Mouse (Mus musculus) ovary, postnatal 10 days (tissue): ENCODE results near the gene Calml3.

Experiments used
- DNase-seq: peaks from one replicate; pipeline ENCODE4 v3.0.0; 2022; ENCODE audit warnings: low spot score

Gene Calml3

GRCm38 (mm10) chr13:3779575-3780226 is 24.4 kb downstream of the Calml3 start:
- DNase-seq = no peak

DNA sequence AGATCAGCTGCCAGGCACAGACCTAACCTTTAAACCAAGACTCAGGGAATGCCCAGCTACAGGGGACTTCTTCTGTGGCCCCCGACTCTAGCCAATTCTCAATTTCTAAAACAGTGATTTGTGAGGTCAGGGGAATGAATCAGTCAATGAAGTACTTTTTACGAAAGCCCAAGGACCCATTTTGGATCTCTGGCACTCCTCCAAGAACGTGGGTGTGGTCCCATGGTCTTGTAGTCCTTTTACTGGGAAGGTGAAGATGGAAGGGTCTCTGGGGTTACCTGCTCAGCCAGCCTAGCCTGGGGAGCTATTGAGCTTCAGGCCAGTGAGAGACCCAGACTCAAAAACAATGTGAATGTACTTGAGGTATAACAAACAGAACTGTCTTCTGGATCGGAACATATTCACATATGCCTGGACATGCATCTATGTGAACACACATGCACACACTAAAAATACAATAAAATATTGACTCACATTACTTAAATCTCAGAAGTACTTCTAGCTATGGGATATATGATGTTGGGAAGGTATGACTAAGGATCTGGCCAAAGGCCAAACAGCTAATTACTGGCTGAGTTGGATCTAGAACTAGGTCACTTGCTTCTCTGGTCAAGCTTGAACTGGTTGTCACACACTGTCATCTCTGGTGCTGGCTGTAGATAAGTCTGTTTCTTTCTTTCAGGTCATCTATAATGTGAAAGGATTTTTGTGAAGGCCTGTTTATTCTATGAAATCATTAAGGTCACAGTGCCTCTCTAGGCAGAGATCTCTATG is 25.3 kb downstream of the Calml3 start:
- no peak for DNase-seq

DNA sequence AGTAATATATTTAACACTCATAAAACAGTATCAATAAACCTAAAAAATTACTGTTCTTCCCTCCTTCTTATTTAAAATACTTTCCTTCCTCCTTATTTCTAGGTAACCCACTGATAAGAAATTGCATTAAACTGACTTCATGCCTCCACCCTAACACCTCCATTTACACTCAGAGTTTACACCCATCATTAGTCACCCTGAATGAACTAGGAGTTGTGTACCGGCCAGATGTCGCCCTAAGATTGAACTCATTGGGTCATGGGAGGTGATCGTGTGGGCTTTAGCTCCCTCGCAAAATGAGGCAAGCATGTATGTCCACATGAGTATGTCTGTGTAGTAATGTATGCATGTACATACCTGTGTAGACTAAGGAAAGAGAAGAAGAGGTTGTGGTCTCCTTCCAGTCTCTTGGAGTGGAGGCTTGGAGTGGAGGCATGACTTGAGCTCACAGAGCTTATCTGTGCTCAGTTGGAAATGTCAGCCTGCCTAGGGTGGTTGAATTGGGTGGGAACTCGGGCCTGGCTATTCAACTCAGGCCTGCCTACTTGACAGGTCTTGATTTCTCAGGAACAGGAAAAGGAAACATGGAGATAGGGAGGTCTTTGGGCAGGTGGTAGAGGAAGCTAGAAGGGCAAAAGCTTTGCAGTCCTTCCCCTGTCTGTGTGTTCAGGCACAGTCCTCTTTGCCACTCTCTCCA is 26.8 kb downstream of the Calml3 start:
- no peak for DNase-seq

DNA sequence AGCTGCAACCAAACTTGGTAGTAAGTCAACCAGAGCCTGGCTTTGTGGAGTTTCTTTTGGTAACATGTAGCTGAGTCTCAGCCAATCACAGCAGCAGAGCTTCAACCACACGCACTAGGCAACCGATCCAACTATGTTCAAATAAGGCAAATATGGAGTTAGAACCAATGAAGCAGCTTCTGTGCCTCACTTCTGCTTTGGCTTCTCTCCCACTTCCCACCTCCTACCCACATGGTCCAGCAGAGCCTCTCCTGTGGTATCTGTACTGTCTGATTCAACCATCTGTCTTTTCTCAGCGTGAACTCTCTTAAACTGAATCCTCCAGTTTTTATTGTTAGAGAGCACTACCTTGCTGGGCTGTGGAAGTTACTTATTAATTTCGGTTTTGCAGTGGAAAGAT is 27.7 kb downstream of the Calml3 start:
- DNase-seq = no peak

DNA sequence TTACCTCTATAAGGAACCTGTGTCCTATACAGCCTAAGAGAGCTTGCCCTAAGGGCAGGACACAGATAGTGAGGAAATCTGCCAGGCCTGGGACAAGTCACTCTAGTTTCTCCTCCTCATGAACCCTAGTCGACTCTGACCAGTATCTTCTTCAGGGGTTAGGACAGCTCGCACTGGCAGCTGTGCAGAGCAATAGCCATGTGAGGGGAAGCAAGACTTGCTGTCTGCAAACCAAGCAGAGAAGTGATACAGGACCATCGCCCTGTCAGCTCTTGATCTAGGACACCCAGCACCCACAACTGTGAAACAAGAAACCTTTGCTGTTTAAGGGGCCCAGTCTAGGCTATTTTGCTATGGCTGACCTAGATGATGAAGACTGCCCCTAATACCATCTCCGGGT is 29.1 kb downstream of the Calml3 start:
- DNase-seq = no peak

- DNase-seq = no peak
These were observed 29.8 kb downstream of the Calml3 start for GRCm38 (mm10) chr13:3774280-3774679.

GRCm38 (mm10) chr13:3773149-3773688 is 30.9 kb downstream of the Calml3 start:
- DNase-seq = no peak

DNA sequence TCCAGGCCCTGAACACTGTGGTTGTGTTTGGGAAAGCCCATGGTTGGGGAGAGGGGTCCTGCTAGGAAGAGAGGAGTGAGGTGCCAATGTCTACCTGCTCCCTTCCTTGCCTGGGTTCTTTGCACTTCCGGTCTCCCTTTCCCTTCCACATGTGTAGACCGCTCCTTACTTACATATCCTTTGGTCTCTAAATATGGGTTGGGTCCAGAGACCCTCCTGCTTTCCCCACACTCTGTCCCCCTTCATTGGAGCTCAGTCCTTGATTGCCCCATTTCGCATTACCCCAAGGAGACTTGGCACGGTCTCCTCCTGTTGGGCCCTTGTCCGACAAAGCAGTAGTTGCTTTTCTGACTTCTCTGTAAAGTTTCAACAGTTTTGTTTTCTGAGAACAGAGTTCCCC is 32.9 kb downstream of the Calml3 start:
- no peak for DNase-seq

DNA sequence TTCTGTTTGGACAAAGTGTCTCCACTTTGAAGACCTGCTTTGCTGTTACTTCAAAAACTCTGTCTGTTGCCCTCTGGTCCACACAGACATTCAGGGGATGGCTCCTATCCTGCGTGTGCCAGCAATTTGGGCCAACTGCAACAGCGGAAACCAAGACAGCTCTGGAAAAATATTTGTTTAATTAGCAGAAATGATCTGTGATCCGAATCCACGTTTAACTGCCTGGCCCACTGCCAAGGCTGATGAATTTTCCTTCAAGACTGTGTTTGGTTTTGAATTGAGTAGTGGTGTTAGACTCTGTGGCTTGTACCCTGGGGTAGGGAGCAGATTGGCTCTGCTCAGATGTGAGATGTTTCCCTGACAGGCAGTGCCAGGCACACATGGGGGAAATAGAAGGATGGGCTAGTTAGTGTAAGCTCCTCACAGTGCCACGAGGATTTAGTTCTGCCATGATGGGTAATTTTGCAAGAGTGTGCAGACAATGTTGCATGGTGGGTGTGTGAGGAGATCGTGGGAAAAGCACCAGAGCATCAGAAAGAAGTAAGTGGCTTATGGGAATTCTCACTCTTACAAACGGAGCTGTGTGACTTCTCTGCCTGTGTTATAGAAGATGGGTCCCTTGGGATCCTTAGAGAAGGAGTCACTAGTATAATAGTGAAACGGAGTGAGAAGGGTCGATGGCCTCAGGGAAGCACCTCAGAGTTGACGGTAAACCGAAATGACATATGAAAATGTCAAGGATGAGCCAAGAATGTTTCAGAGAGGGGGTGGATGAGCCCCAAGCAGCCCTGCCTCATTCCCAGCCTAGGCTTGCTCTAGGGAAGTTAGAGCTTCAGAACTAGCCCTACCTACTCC is 33.7 kb downstream of the Calml3 start:
- no peak for DNase-seq

GRCm38 (mm10) chr13:3769531-3769930 is 34.6 kb downstream of the Calml3 start:
- no peak for DNase-seq

- DNase-seq = no peak
These were observed 35.5 kb downstream of the Calml3 start for GRCm38 (mm10) chr13:3768621-3769020.

DNA sequence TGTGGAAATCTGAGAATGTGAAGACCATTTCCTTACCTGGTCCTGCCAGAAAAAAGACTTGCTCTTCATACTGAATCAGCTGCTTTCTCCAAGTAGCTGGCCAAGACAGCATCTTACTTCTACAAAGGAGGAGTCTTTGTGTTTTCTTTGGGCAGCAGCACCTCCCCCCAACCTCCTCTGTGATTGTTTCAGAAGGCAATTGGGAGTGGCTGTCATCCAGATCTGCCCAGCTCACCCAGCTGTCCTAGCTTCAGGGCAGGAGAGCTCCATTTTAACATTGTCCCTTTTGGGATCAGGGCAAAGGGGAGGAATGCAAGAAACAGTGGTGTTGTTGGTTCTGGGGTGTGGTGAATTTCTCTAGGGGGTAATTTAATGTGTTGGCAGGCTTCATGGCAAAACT is 37.0 kb downstream of the Calml3 start:
- no peak for DNase-seq

DNA sequence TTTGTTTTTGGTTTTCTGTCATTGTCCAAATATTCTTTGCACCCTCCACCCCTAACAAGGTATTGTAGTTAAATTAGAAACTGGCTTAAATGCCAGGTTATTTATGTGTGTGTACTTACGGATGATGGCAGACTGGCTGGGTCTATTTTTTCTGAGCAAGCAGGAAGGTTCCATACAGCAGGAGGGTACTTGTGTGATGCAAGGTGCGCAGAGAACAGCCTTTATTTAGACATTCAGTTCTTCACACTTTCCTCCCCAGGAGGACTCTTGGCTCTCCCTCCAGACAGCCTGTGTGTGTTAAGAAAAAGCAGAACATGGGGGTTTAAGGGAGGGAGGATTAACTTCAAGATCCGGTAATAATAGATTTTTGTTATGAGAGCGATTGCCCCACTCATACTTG is 38.3 kb downstream of the Calml3 start:
- DNase-seq = no peak

GRCm38 (mm10) chr13:3761131-3761530 is 43.0 kb downstream of the Calml3 start:
- no peak for DNase-seq

- DNase-seq = no peak
These were observed 45.8 kb downstream of the Calml3 start for GRCm38 (mm10) chr13:3758347-3758746.

- DNase-seq = no peak
These were observed 50.8 kb downstream of the Calml3 start for GRCm38 (mm10) chr13:3753291-3753690.
